Mouse (Mus musculus) kidney, postnatal 10 days (tissue): ENCODE data around the gene Socs5.

Source experiments
- DNase-seq: peaks from one replicate; pipeline ENCODE4 v3.0.0; 2021; ENCODE audit warnings: mixed read lengths

Socs5 gene

GRCm38 (mm10) chr17:87169076-87169475 is 61.6 kb downstream of the Socs5 start:
- DNase-seq: no peak

- DNase-seq: no peak
Observed at GRCm38 (mm10) chr17:87170364-87170763, 62.9 kb downstream of the Socs5 start.

GRCm38 (mm10) chr17:87172031-87172430 is 64.6 kb downstream of the Socs5 start:
- DNase-seq: no peak

GRCm38 (mm10) chr17:87173966-87174365 is 66.5 kb downstream of the Socs5 start:
- DNase-seq: no peak

GRCm38 (mm10) chr17:87174651-87175331 is 67.3 kb downstream of the Socs5 start:
- peak; percentile 71 for DNase-seq

- peak; percentile 65 for DNase-seq
Observed at GRCm38 (mm10) chr17:87176066-87177012, 68.9 kb downstream of the Socs5 start.

GRCm38 (mm10) chr17:87178596-87179590 is 71.4 kb downstream of the Socs5 start:
- no peak for DNase-seq

- DNase-seq: no peak
Observed at GRCm38 (mm10) chr17:87179939-87180550, 72.6 kb downstream of the Socs5 start.

GRCm38 (mm10) chr17:87181683-87182346 is 74.3 kb downstream of the Socs5 start:
- no peak for DNase-seq

- no peak for DNase-seq
Observed at GRCm38 (mm10) chr17:87185461-87186066, 78.1 kb downstream of the Socs5 start.

GRCm38 (mm10) chr17:87187005-87187404 is 79.5 kb downstream of the Socs5 start:
- DNase-seq: no peak
